In genomic region chr15:100667420-100667819, GRCm38 (mm10) we compare ENCODE assay signal across 19 mouse cellular contexts. TPM values are rescaled to one million over a fixed set of nuclear protein-coding genes. Genes with fewer than 3 reads are reported as not detected.
DNase-seq lines count a peak whose midpoint lies in the region; ATAC-seq and TF ChIP-seq lines count a peak whose summit lies in the region.
"Had no signal": no experiment of that assay in that cellular context is flagged by ENCODE, and none has a peak within 500 bp of the region (broad histone marks: within the 10 kb centered on the region; RNA-seq: fewer than 3 reads in every experiment).

No protein-coding gene starts in this region.

- H3K4me2 ChIP-seq in kidney, embryonic 15.5 days: no peak overlapping the region
- no peak overlapping the region for H3K4me2 ChIP-seq in intestine, embryonic 15.5 days (replicated peaks)
- peak overlapping the region; percentile 41 for H3K4me2 ChIP-seq in liver, embryonic 16.5 days (ENCODE audit: low read depth, low read length)
- H3K4me2 ChIP-seq in hindbrain, embryonic 13.5 days: no peak overlapping the region
- H3K4me2 ChIP-seq: forebrain, embryonic 13.5 days; lung, embryonic 14.5 days had no signal

- WGBS in kidney, embryonic 15.5 days: 42% methylated on average over 6 of the region's 6 CpGs
- 12% methylated on average over 6 of the region's 6 CpGs for WGBS in bone marrow, adult 2 months
- WGBS in intestine, embryonic 15.5 days: 54% methylated on average over 6 of the region's 6 CpGs
- 24% methylated on average over 6 of the region's 6 CpGs for WGBS in liver, embryonic 16.5 days (ENCODE audit: insufficient replicate concordance)
- 62% methylated on average over 6 of the region's 6 CpGs for WGBS in hindbrain, embryonic 13.5 days
- WGBS in cerebellum, adult 2 months: 73% methylated on average over 6 of the region's 6 CpGs

- TF ChIP-seq POLR2A in bone marrow, adult 2 months (IDR thresholded peaks at IDR 0.05; ENCODE audit: borderline replicate concordance, control insufficient read depth, low read depth, low read length): no peak
- no peak for TF ChIP-seq POLR2A in cerebellum, adult 2 months (IDR thresholded peaks at IDR 0.05; ENCODE audit: borderline replicate concordance, insufficient read depth, low read length)

- TF ChIP-seq CTCF in bone marrow, adult 2 months (IDR thresholded peaks at IDR 0.05; ENCODE audit: control insufficient read depth, insufficient read depth, low read length): no peak
- no peak for TF ChIP-seq CTCF in cerebellum, adult 2 months (IDR thresholded peaks at IDR 0.05; ENCODE audit: borderline replicate concordance, insufficient read depth, low read depth, low read length)

- no peak overlapping the region for H3K9ac ChIP-seq in kidney, embryonic 15.5 days
- no peak overlapping the region for H3K9ac ChIP-seq in intestine, embryonic 15.5 days
- H3K9ac ChIP-seq in liver, embryonic 16.5 days (ENCODE audit: low read depth, low read length): no peak overlapping the region
- H3K9ac ChIP-seq in hindbrain, embryonic 13.5 days: no peak overlapping the region
- H3K9ac ChIP-seq: forebrain, embryonic 13.5 days; lung, embryonic 14.5 days had no signal

- no peak for DNase-seq in kidney, adult 18-20 months
- no peak for DNase-seq in cerebellum, adult 2 months
- no peak for DNase-seq in adrenal gland, adult 18-20 months (ENCODE audit: low spot score in 2 of 2)
- DNase-seq: adrenal gland, adult 8-10 months; cerebellum, adult 11-12 months; cerebellum, postnatal 36 days; left cerebral cortex, postnatal 4 days had no signal

- H3K36me3 ChIP-seq in kidney, embryonic 15.5 days: no peaks in the 10 kb centered on the region
- no peaks in the 10 kb centered on the region for H3K36me3 ChIP-seq in intestine, embryonic 15.5 days
- no peaks in the 10 kb centered on the region for H3K36me3 ChIP-seq in liver, embryonic 16.5 days (ENCODE audit: control insufficient read depth, insufficient read depth)
- H3K36me3 ChIP-seq in hindbrain, embryonic 13.5 days: no peaks in the 10 kb centered on the region
- H3K36me3 ChIP-seq: G1E; hindbrain, embryonic 10.5 days had no signal

- H3K4me1 ChIP-seq in kidney, embryonic 15.5 days: peaks cover 27% of the 10 kb centered on the region
- peaks cover 8% of the 10 kb centered on the region; the same call in 1 of the 2 replicates for H3K4me1 ChIP-seq in bone marrow, adult 2 months (ENCODE audit: control insufficient read depth, insufficient read depth, low read length)
- peaks cover 22% of the 10 kb centered on the region; the same call in 1 of the 2 replicates for H3K4me1 ChIP-seq in intestine, embryonic 15.5 days (replicated peaks)
- H3K4me1 ChIP-seq in liver, embryonic 16.5 days (ENCODE audit: control insufficient read depth, low read depth, low read length): peaks cover 19% of the 10 kb centered on the region
- H3K4me1 ChIP-seq in hindbrain, embryonic 13.5 days (replicated peaks): peaks cover 10% of the 10 kb centered on the region
- no peaks in the 10 kb centered on the region for H3K4me1 ChIP-seq in cerebellum, adult 2 months (ENCODE audit: control insufficient read depth, insufficient read depth, low read length)
- H3K4me1 ChIP-seq: forebrain, embryonic 13.5 days had no signal

- no peak overlapping the region for H3K4me3 ChIP-seq in kidney, embryonic 15.5 days (replicated peaks)
- H3K4me3 ChIP-seq in bone marrow, adult 2 months (replicated peaks; ENCODE audit: control insufficient read depth, low read depth, low read length): peak overlapping the region; percentile 57
- H3K4me3 ChIP-seq in intestine, embryonic 15.5 days (replicated peaks): no peak overlapping the region
- H3K4me3 ChIP-seq in liver, embryonic 16.5 days (ENCODE audit: low read depth, low read length): peak overlapping the region; percentile 67
- H3K4me3 ChIP-seq in hindbrain, embryonic 13.5 days: no peak overlapping the region
- no peak overlapping the region for H3K4me3 ChIP-seq in cerebellum, adult 2 months (replicated peaks; ENCODE audit: insufficient read depth, low read depth, low read length)
- H3K4me3 ChIP-seq: forebrain, embryonic 13.5 days; hindbrain, embryonic 10.5 days; layer of hippocampus, adult 2 months had no signal

- H3K27me3 ChIP-seq in kidney, embryonic 15.5 days: no peaks in the 10 kb centered on the region
- no peaks in the 10 kb centered on the region for H3K27me3 ChIP-seq in intestine, embryonic 15.5 days (replicated peaks)
- H3K27me3 ChIP-seq in liver, embryonic 16.5 days (ENCODE audit: control insufficient read depth, insufficient read depth, low read depth, low read length): no peaks in the 10 kb centered on the region
- peaks cover 9% of the 10 kb centered on the region; the same call in 1 of the 2 replicates for H3K27me3 ChIP-seq in hindbrain, embryonic 13.5 days
- no peaks in the 10 kb centered on the region for H3K27me3 ChIP-seq in cerebellum, adult 2 months (ENCODE audit: control insufficient read depth, insufficient read depth, low read length)
- H3K27me3 ChIP-seq: forebrain, embryonic 13.5 days had no signal

- no peak for ATAC-seq in kidney, embryonic 15.5 days (replicated peaks; ENCODE audit: low FRiP score)
- ATAC-seq in intestine, embryonic 15.5 days: no peak; the same call in 1 of the 2 replicates
- no peak for ATAC-seq in liver, embryonic 16.5 days (ENCODE audit: low read depth)
- no peak for ATAC-seq in hindbrain, embryonic 13.5 days (ENCODE audit: low FRiP score)
- ATAC-seq: forebrain, embryonic 13.5 days; midbrain, embryonic 16.5 days had no signal

- 0 out of 2 replicates have a peak overlapping the region, but pooled peaks have one; percentile 11 for H3K27ac ChIP-seq in kidney, embryonic 15.5 days
- H3K27ac ChIP-seq in bone marrow, adult 2 months (ENCODE audit: control insufficient read depth, insufficient read depth, low read depth, low read length, poor library complexity): peak overlapping the region; percentile 82
- H3K27ac ChIP-seq in intestine, embryonic 15.5 days: 0 out of 2 replicates have a peak overlapping the region, but pooled peaks have one; percentile 84
- H3K27ac ChIP-seq in liver, embryonic 16.5 days (ENCODE audit: low read length): peak overlapping the region; percentile 64
- no peak overlapping the region for H3K27ac ChIP-seq in hindbrain, embryonic 13.5 days
- H3K27ac ChIP-seq in cerebellum, adult 2 months (ENCODE audit: insufficient read depth, low read length): no peak overlapping the region
- H3K27ac ChIP-seq: forebrain, embryonic 13.5 days; kidney, postnatal 0 days; layer of hippocampus, adult 2 months had no signal

- no peaks in the 10 kb centered on the region for H3K9me3 ChIP-seq in kidney, embryonic 15.5 days (replicated peaks)
- H3K9me3 ChIP-seq in intestine, embryonic 15.5 days: no peaks in the 10 kb centered on the region
- H3K9me3 ChIP-seq in liver, embryonic 16.5 days (replicated peaks; ENCODE audit: control insufficient read depth, low read length): no peaks in the 10 kb centered on the region
- H3K9me3 ChIP-seq in hindbrain, embryonic 13.5 days: no peaks in the 10 kb centered on the region
- H3K9me3 ChIP-seq: forebrain, embryonic 13.5 days; G1E; hindbrain, embryonic 10.5 days had no signal

RNA-seq across cellular contexts. Expression of gene Bin2, which starts 1.9 kb away (rescaled TPM):
- 2.6 and 3.2 TPM in 2 replicates for polyA plus RNA-seq in kidney, embryonic 15.5 days (2015; fragmentation: Nextera tagmentation; extraction: Ambion mirVana)
- polyA plus RNA-seq in bone marrow, adult 2 months (2011; ENCODE audit: insufficient read depth, insufficient read length, low replicate concordance, missing spikeins): 72.6 and 139 TPM in 2 replicates
- 6.7 and 7.2 TPM in 2 replicates for polyA plus RNA-seq in intestine, embryonic 15.5 days (2015; fragmentation: Nextera tagmentation; extraction: Ambion mirVana)
- 18.0 and 20.6 TPM in 2 replicates for polyA plus RNA-seq in liver, embryonic 16.5 days (2015; fragmentation: Nextera tagmentation; extraction: Ambion mirVana)
- 2.0 and 2.4 TPM in 2 replicates for polyA plus RNA-seq in hindbrain, embryonic 13.5 days (2015; fragmentation: Nextera tagmentation; extraction: Ambion mirVana)
- polyA plus RNA-seq in cerebellum, adult 2 months (2012; rRNA removed): 3.0 and 4.1 TPM in 2 replicates
- 1 to 10 TPM; 1.8 to 4.3 TPM for total RNA-seq in adrenal gland, adult 18-20 months (2021)

RNA-seq across cellular contexts. Expression of gene Cela1, which starts 20.3 kb away (rescaled TPM):
- 16.5 and 18.3 TPM in 2 replicates for polyA plus RNA-seq in kidney, embryonic 15.5 days (2015; fragmentation: Nextera tagmentation; extraction: Ambion mirVana)
- polyA plus RNA-seq in bone marrow, adult 2 months (2011; ENCODE audit: insufficient read depth, insufficient read length, low replicate concordance, missing spikeins): 55.3 and 57.2 TPM in 2 replicates
- 104 and 271 TPM in 2 replicates for polyA plus RNA-seq in intestine, embryonic 15.5 days (2015; fragmentation: Nextera tagmentation; extraction: Ambion mirVana)
- 20.3 and 30.0 TPM in 2 replicates for polyA plus RNA-seq in liver, embryonic 16.5 days (2015; fragmentation: Nextera tagmentation; extraction: Ambion mirVana)
- 1.4 and 2.1 TPM in 2 replicates for polyA plus RNA-seq in hindbrain, embryonic 13.5 days (2015; fragmentation: Nextera tagmentation; extraction: Ambion mirVana)
- 6.5 and 8.3 TPM in 2 replicates for polyA plus RNA-seq in cerebellum, adult 2 months (2012; rRNA removed)
- 10 to 100 TPM; 46.7 to 87.1 TPM for total RNA-seq in adrenal gland, adult 18-20 months (2021)

RNA-seq across cellular contexts. Expression of gene Smagp, which starts 30.7 kb away (rescaled TPM):
- polyA plus RNA-seq in kidney, embryonic 15.5 days (2015; fragmentation: Nextera tagmentation; extraction: Ambion mirVana): 30.0 and 33.1 TPM in 2 replicates
- polyA plus RNA-seq in bone marrow, adult 2 months (2011; ENCODE audit: insufficient read depth, insufficient read length, low replicate concordance, missing spikeins): 7.3 and 8.7 TPM in 2 replicates
- 37.7 and 41.2 TPM in 2 replicates for polyA plus RNA-seq in intestine, embryonic 15.5 days (2015; fragmentation: Nextera tagmentation; extraction: Ambion mirVana)
- 9.1 and 9.3 TPM in 2 replicates for polyA plus RNA-seq in liver, embryonic 16.5 days (2015; fragmentation: Nextera tagmentation; extraction: Ambion mirVana)
- 4.0 and 4.1 TPM in 2 replicates for polyA plus RNA-seq in hindbrain, embryonic 13.5 days (2015; fragmentation: Nextera tagmentation; extraction: Ambion mirVana)
- polyA plus RNA-seq in cerebellum, adult 2 months (2012; rRNA removed): 3.3 and 3.7 TPM in 2 replicates
- 10 to 100 TPM; 41.3 to 51.6 TPM for total RNA-seq in adrenal gland, adult 18-20 months (2021)

RNA-seq across cellular contexts. Expression of gene Dazap2, which starts 52.3 kb away (rescaled TPM):
- 237 and 241 TPM in 2 replicates for polyA plus RNA-seq in kidney, embryonic 15.5 days (2015; fragmentation: Nextera tagmentation; extraction: Ambion mirVana)
- 121 and 138 TPM in 2 replicates for polyA plus RNA-seq in bone marrow, adult 2 months (2011; ENCODE audit: insufficient read depth, insufficient read length, low replicate concordance, missing spikeins)
- polyA plus RNA-seq in intestine, embryonic 15.5 days (2015; fragmentation: Nextera tagmentation; extraction: Ambion mirVana): 245 and 263 TPM in 2 replicates
- 131 and 146 TPM in 2 replicates for polyA plus RNA-seq in liver, embryonic 16.5 days (2015; fragmentation: Nextera tagmentation; extraction: Ambion mirVana)
- 150 and 152 TPM in 2 replicates for polyA plus RNA-seq in hindbrain, embryonic 13.5 days (2015; fragmentation: Nextera tagmentation; extraction: Ambion mirVana)
- 214 and 220 TPM in 2 replicates for polyA plus RNA-seq in cerebellum, adult 2 months (2012; rRNA removed)
- total RNA-seq in adrenal gland, adult 18-20 months (2021): 100 to 1,000 TPM; 169 to 241 TPM

Comparison
In these comparisons a context has a peak if more than half of its experiments do, and no peak if none do; other contexts are left out.
1. H3K27ac ChIP-seq: peak in kidney, embryonic 15.5 days (single experiment), bone marrow, adult 2 months (single experiment), intestine, embryonic 15.5 days (single experiment) and liver, embryonic 16.5 days (single experiment); none in hindbrain, embryonic 13.5 days (single experiment) and cerebellum, adult 2 months (single experiment).
2. H3K4me3 ChIP-seq: peak in bone marrow, adult 2 months (single experiment) and liver, embryonic 16.5 days (single experiment); none in kidney, embryonic 15.5 days (single experiment), intestine, embryonic 15.5 days (single experiment), hindbrain, embryonic 13.5 days (single experiment) and cerebellum, adult 2 months (single experiment).